Mouse (Mus musculus): ENCODE results near the gene Arsb.

GRCm38 (mm10) chr13:93966271-93966670 is 194.8 kb downstream of the Arsb start:
- TF ChIP-seq CTCF (IDR thresholded peaks at IDR 0.05; ENCODE audit: low read depth) = no peak
- no peak for TF ChIP-seq EP300 (IDR thresholded peaks at IDR 0.05; ENCODE audit: low read depth)

Data from liver, postnatal 0 days (tissue).